Mouse (Mus musculus): ENCODE results near the gene Gm49361. TPM values are rescaled to one million over a fixed set of nuclear protein-coding genes. Genes with fewer than 3 reads are reported as not detected.
A peak's percentile ranks its signal among the peaks of the same experiment; 100 is the strongest.

Gm49361 gene
- polyA plus RNA-seq, 3 experiments from 2014 or later: not detected

GRCm38 (mm10) chr14:57617675-57618074, 128.2 kb downstream of the Gm49361 start:
- ATAC-seq: peak; percentile 35

- peak; percentile 71 for ATAC-seq
Observed at GRCm38 (mm10) chr14:57616339-57616965, 129.5 kb downstream of the Gm49361 start.

DNA sequence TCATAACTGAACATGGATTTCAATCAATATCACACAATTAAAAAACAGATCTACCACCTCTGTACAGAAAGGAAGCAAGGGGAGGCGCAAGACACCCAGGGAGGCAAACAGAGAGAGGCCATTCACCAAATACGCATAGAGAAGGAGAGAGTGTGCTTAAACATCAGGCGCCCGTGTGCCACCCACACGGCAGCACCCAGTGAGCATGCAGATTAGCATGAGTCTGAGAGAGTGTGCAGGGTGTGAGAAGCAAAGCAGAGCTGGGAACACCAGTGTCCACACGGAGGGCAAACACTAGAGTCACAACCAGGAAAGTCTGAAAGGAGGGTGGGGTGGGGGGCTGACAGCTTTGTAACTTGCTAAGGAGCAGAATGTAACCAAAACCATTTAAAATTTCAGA, 130.1 kb downstream of the Gm49361 start:
- ATAC-seq: peak; percentile 6

GRCm38 (mm10) chr14:57611034-57611433, 134.9 kb downstream of the Gm49361 start:
- peak; percentile 57 for ATAC-seq

GRCm38 (mm10) chr14:57609816-57610329, 136.0 kb downstream of the Gm49361 start:
- no peak for ATAC-seq

- ATAC-seq: no peak
Observed at GRCm38 (mm10) chr14:57607500-57607899, 138.4 kb downstream of the Gm49361 start.

DNA sequence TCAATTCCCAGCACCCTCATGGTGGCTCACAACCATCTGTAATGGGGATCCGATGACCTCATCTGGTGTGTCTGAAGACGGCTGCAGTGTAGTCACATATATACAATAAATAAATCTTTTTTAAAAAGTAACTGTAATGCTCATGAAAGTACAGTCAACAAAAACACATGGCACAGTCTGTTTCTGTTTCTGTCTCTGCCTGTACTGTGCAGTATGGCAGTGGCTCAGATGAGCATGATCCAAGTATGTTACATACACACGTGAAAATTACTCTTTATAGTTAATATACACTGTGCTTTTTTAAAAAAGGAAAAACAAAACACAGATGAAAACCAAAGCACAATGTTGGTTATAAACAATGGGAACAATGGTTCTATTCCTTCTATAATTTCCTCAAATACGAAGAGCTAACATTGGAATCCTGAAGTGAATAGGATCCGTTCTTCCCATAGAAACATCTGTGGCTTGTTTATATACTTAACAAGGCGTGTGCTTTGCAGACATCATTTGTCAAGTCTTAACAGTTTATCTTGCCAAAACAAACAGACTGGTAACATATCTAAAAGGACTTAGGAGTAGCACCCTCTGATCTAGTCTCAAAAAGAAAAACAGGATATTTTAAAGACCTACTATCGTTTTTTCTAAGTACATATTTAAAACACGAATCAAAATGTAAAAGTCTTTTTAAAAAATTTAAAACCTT, 139.1 kb downstream of the Gm49361 start:
- ATAC-seq: no peak

DNA sequence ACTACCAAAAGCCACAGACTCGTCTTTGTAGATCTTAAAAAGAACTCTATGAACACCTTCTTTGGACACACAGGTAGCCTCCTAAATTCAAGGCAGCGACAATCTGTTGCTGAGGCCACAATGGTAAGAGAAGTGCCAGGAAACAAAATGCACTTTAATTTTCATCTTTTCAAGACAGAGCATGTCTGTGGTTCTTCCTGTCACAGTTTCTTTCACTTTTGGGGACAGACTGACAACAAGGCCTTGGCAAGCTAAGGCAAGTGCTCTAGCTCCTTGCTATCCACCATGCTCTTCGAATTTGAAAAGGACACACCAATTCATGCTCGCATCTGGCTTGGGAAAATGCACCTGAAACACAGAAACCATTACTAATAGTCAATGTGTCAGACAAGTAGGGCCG, 152.6 kb downstream of the Gm49361 start:
- peak; percentile 75 for ATAC-seq

Other genes with a start within 250 kb of the Gm49361 start
- not detected for gene Il17d, start 221.3 kb downstream of the Gm49361 start, polyA plus RNA-seq (2017; shearing (Covaris generic))
- gene Eef1akmt1, start 174.5 kb downstream of the Gm49361 start, polyA plus RNA-seq (2017; shearing (Covaris generic)): 100 to 1,000 TPM in 2 of 3 experiments, 10 to 100 TPM in 1; 90.1 to 134 (median 126) TPM
- gene Xpo4, start 80.7 kb downstream of the Gm49361 start, polyA plus RNA-seq (2017; shearing (Covaris generic)): 10 to 100 TPM; 24.6 to 32.2 (median 29.7) TPM
- 10 to 100 TPM; 13.0 to 23.0 (median 20.1) TPM for gene Lats2, start 12.3 kb upstream of the Gm49361 start, polyA plus RNA-seq (2017; shearing (Covaris generic))
- 100 to 1,000 TPM; 170 to 224 (median 195) TPM for gene Sap18, start 52.1 kb upstream of the Gm49361 start, polyA plus RNA-seq (2017; shearing (Covaris generic))
- gene Ska3, start 80.1 kb upstream of the Gm49361 start, polyA plus RNA-seq (2017; shearing (Covaris generic)): 10 to 100 TPM in 1 of 3 experiments, 1 to 10 TPM in 2; 2.4 to 22.5 (median 3.3) TPM
- 100 to 1,000 TPM in 2 of 3 experiments, 10 to 100 TPM in 1; 88.4 to 144 (median 106) TPM for gene Mrpl57, start 80.1 kb upstream of the Gm49361 start, polyA plus RNA-seq (2017; shearing (Covaris generic))
- gene Zdhhc20, start 144.2 kb upstream of the Gm49361 start, polyA plus RNA-seq (2017; shearing (Covaris generic)): 100 to 1,000 TPM; 173 to 226 (median 184) TPM

All from inflammation-experienced regulatory T-cells, adult 6 months (primary cell).